In genomic region chr11:119304904-119305712, GRCm38 (mm10) we compare ENCODE assay signal across 8 mouse cellular contexts. TPM values are rescaled to one million over a fixed set of nuclear protein-coding genes. Genes with fewer than 3 reads are reported as not detected.
DNase-seq lines count a peak whose midpoint lies in the region; ATAC-seq lines count a peak whose summit lies in the region.

No protein-coding gene starts in this region.

- peak; percentile 71 to 81 for DNase-seq in cerebellum, postnatal 14 days
- DNase-seq in cerebellum, adult 9-11 months = no peak
- peak; percentile 53 for DNase-seq in urinary bladder, postnatal 14 days (ENCODE audit: low spot score)
- no peak for DNase-seq in urinary bladder, postnatal 4 days (ENCODE audit: low spot score in 2 of 2)
- DNase-seq in embryo, embryonic 9.5 days (ENCODE audit: extremely low spot score) = peak; percentile 47
- DNase-seq in lung, postnatal 36 days = peak; percentile 65
- peak; percentile 56 for DNase-seq in thymus, postnatal 0 days (ENCODE audit: low spot score)

- ATAC-seq in inflammation-experienced regulatory T-cells, adult 6 months = peak; percentile 67

RNA-seq across cellular contexts. Expression of gene Card14, which starts 2.5 kb away (rescaled TPM):
- not detected for polyA plus RNA-seq in inflammation-experienced regulatory T-cells, adult 6 months (2017; shearing (Covaris generic))
- 0.14 and 0.17 TPM in 2 replicates for polyA plus RNA-seq in thymus, postnatal 0 days (2015; fragmentation: Nextera tagmentation; extraction: Ambion mirVana)

RNA-seq across cellular contexts. Expression of gene Eif4a3, which starts 5.2 kb away (rescaled TPM):
- 100 to 1,000 TPM; 180 to 214 (median 192) TPM for polyA plus RNA-seq in inflammation-experienced regulatory T-cells, adult 6 months (2017; shearing (Covaris generic))
- 417 and 424 TPM in 2 replicates for polyA plus RNA-seq in thymus, postnatal 0 days (2015; fragmentation: Nextera tagmentation; extraction: Ambion mirVana)

RNA-seq across cellular contexts. Expression of gene Gaa, which starts 37.4 kb away (rescaled TPM):
- polyA plus RNA-seq in inflammation-experienced regulatory T-cells, adult 6 months (2017; shearing (Covaris generic)) = 10 to 100 TPM in 2 of 3 experiments, 1 to 10 TPM in 1; 9.2 to 13.4 (median 11.8) TPM
- 25.6 and 29.6 TPM in 2 replicates for polyA plus RNA-seq in thymus, postnatal 0 days (2015; fragmentation: Nextera tagmentation; extraction: Ambion mirVana)

RNA-seq across cellular contexts. Expression of gene Sgsh, which starts 50.2 kb away (rescaled TPM):
- polyA plus RNA-seq in inflammation-experienced regulatory T-cells, adult 6 months (2017; shearing (Covaris generic)) = 10 to 100 TPM in 2 of 3 experiments, 1 to 10 TPM in 1; 7.9 to 16.6 (median 11.9) TPM
- polyA plus RNA-seq in thymus, postnatal 0 days (2015; fragmentation: Nextera tagmentation; extraction: Ambion mirVana) = 5.4 and 6.1 TPM in 2 replicates

RNA-seq across cellular contexts. Expression of gene Slc26a11, which starts 50.2 kb away (rescaled TPM):
- polyA plus RNA-seq in inflammation-experienced regulatory T-cells, adult 6 months (2017; shearing (Covaris generic)) = 10 to 100 TPM; 13.3 to 31.3 (median 23.4) TPM
- 2.1 and 2.5 TPM in 2 replicates for polyA plus RNA-seq in thymus, postnatal 0 days (2015; fragmentation: Nextera tagmentation; extraction: Ambion mirVana)

Comparison
In these comparisons a context has a peak if more than half of its experiments do, and no peak if none do; other contexts are left out.
1. DNase-seq: peak in cerebellum, postnatal 14 days (2 of 2), urinary bladder, postnatal 14 days (single experiment), embryo, embryonic 9.5 days (single experiment), lung, postnatal 36 days (single experiment) and thymus, postnatal 0 days (single experiment); none in cerebellum, adult 9-11 months (single experiment) and urinary bladder, postnatal 4 days (0 of 2).